Comparison of ENCODE assay signal across 9 mouse cellular contexts in genomic region chr5:139371118-139371517, GRCm38 (mm10). TPM values are rescaled to one million over a fixed set of nuclear protein-coding genes. Genes with fewer than 3 reads are reported as not detected.
DNase-seq lines count a peak whose midpoint lies in the region; ATAC-seq and TF ChIP-seq lines count a peak whose summit lies in the region.
"Had no signal": no experiment of that assay in that cellular context is flagged by ENCODE, and none has a peak within 500 bp of the region (broad histone marks: within the 10 kb centered on the region; RNA-seq: fewer than 3 reads in every experiment).

No protein-coding gene starts in this region.

- peaks cover 11% of the 10 kb centered on the region for H3K4me1 ChIP-seq in lung, embryonic 14.5 days (ENCODE audit: insufficient read depth)
- H3K4me1 ChIP-seq in forebrain, embryonic 12.5 days, result peaks cover 26% of the 10 kb centered on the region
- H3K4me1 ChIP-seq in limb, embryonic 11.5 days (ENCODE audit: control insufficient read depth, insufficient read depth, low read length), result peaks cover 12% of the 10 kb centered on the region
- H3K4me1 ChIP-seq in neural tube, embryonic 14.5 days (ENCODE audit: control insufficient read depth, insufficient read depth, low read length), result peaks cover 13% of the 10 kb centered on the region

- H3K27ac ChIP-seq in lung, embryonic 14.5 days (ENCODE audit: low read depth), result peak overlapping the region; percentile 83; the same call in 1 of the 2 replicates
- H3K27ac ChIP-seq in forebrain, embryonic 12.5 days, result no peak overlapping the region
- no peak overlapping the region for H3K27ac ChIP-seq in limb, embryonic 11.5 days (replicated peaks; ENCODE audit: low read depth, low read length)
- H3K27ac ChIP-seq in neural tube, embryonic 14.5 days (ENCODE audit: low read depth, low read length), result no peak overlapping the region

- peak overlapping the region; percentile 95 for H3K9ac ChIP-seq in lung, embryonic 14.5 days
- no peak overlapping the region; the same call in 1 of the 2 replicates for H3K9ac ChIP-seq in forebrain, embryonic 12.5 days
- peak overlapping the region; percentile 92 for H3K9ac ChIP-seq in limb, embryonic 11.5 days (ENCODE audit: low read length)
- H3K9ac ChIP-seq in neural tube, embryonic 14.5 days (replicated peaks; ENCODE audit: low read depth, low read length), result no peak overlapping the region

- WGBS in lung, embryonic 14.5 days, result 57% methylated on average over 5 of the region's 5 CpGs
- 56% methylated on average over 5 of the region's 5 CpGs for WGBS in forebrain, embryonic 12.5 days
- 76% methylated on average over 5 of the region's 5 CpGs for WGBS in limb, embryonic 11.5 days
- 61% methylated on average over 5 of the region's 5 CpGs for WGBS in neural tube, embryonic 14.5 days

- DNase-seq in lung, embryonic 14.5 days, result no peak
- DNase-seq in lung, postnatal 14 days, result no peak
- no peak for DNase-seq in limb, embryonic 11.5 days (ENCODE audit: low spot score)
- DNase-seq in frontal cortex, postnatal 14 days (ENCODE audit: low spot score in 2 of 2), result no peak
- DNase-seq in layer of hippocampus, postnatal 10 days (ENCODE audit: low spot score in 2 of 2), result no peak
- no peak for DNase-seq in layer of hippocampus, postnatal 25 days (ENCODE audit: extremely low spot score in 1 of 2, low spot score in 1 of 2)

- no peaks in the 10 kb centered on the region for H3K9me3 ChIP-seq in lung, embryonic 14.5 days (ENCODE audit: low read depth, low read length)
- no peaks in the 10 kb centered on the region for H3K9me3 ChIP-seq in forebrain, embryonic 12.5 days
- no peaks in the 10 kb centered on the region for H3K9me3 ChIP-seq in limb, embryonic 11.5 days (ENCODE audit: control insufficient read depth, low read length)
- H3K9me3 ChIP-seq in neural tube, embryonic 14.5 days (ENCODE audit: control insufficient read depth, low read length), result no peaks in the 10 kb centered on the region

- ATAC-seq in lung, embryonic 14.5 days (ENCODE audit: insufficient read depth), result no peak
- ATAC-seq in forebrain, embryonic 12.5 days (ENCODE audit: low FRiP score), result no peak
- ATAC-seq in limb, embryonic 11.5 days (ENCODE audit: insufficient number of reproducible peaks, low FRiP score, low TSS enrichment, low read depth), result no peak
- ATAC-seq in neural tube, embryonic 14.5 days (ENCODE audit: low read depth), result no peak

- peak overlapping the region; percentile 68 for H3K4me3 ChIP-seq in lung, embryonic 14.5 days (ENCODE audit: low read depth, low read length)
- no peak overlapping the region for H3K4me3 ChIP-seq in forebrain, embryonic 12.5 days (replicated peaks)
- H3K4me3 ChIP-seq in limb, embryonic 11.5 days (ENCODE audit: low read depth, low read length), result peak overlapping the region; percentile 52; the same call in 1 of the 2 replicates
- peak overlapping the region; percentile 56; the same call in 1 of the 2 replicates for H3K4me3 ChIP-seq in neural tube, embryonic 14.5 days (ENCODE audit: low read depth, low read length)

- no peaks in the 10 kb centered on the region for H3K27me3 ChIP-seq in lung, embryonic 14.5 days (ENCODE audit: insufficient read depth, low read length)
- 0 out of 2 replicates have a peak, but pooled peaks cover 4% of the 10 kb centered on the region for H3K27me3 ChIP-seq in forebrain, embryonic 12.5 days
- H3K27me3 ChIP-seq in limb, embryonic 11.5 days (ENCODE audit: control insufficient read depth, insufficient read depth, low read length), result no peaks in the 10 kb centered on the region
- no peaks in the 10 kb centered on the region for H3K27me3 ChIP-seq in neural tube, embryonic 14.5 days (ENCODE audit: control insufficient read depth, insufficient read depth, low read length)

- no peak for TF ChIP-seq CTCF in lung, embryonic 14.5 days (IDR thresholded peaks at IDR 0.05; ENCODE audit: low read depth)

- no peaks in the 10 kb centered on the region for H3K36me3 ChIP-seq in lung, embryonic 14.5 days (ENCODE audit: insufficient read depth)
- no peaks in the 10 kb centered on the region for H3K36me3 ChIP-seq in forebrain, embryonic 12.5 days (replicated peaks)
- H3K36me3 ChIP-seq in limb, embryonic 11.5 days (ENCODE audit: control insufficient read depth, insufficient read depth, low read length), result no peaks in the 10 kb centered on the region
- no peaks in the 10 kb centered on the region for H3K36me3 ChIP-seq in neural tube, embryonic 14.5 days (ENCODE audit: control insufficient read depth, insufficient read depth, low read length)

- peak overlapping the region; percentile 95 for H3K4me2 ChIP-seq in lung, embryonic 14.5 days
- H3K4me2 ChIP-seq in forebrain, embryonic 12.5 days, result peak overlapping the region; percentile 82
- H3K4me2 ChIP-seq in limb, embryonic 11.5 days (ENCODE audit: low read depth, severe bottlenecking), result peak overlapping the region; percentile 82
- H3K4me2 ChIP-seq in neural tube, embryonic 14.5 days (ENCODE audit: low read depth, low read length), result peak overlapping the region; percentile 94

RNA-seq across cellular contexts. Expression of gene Gpr146, which starts 6.4 kb away (rescaled TPM):
- 3.5 and 4.3 TPM in 2 replicates for polyA plus RNA-seq in lung, embryonic 14.5 days (2014; fragmentation: Nextera tagmentation; extraction: Ambion mirVana)
- 1.2 and 1.4 TPM in 2 replicates for polyA plus RNA-seq in forebrain, embryonic 12.5 days (2016; fragmentation: Nextera tagmentation; extraction: Ambion mirVana)
- polyA plus RNA-seq in limb, embryonic 11.5 days (2014; fragmentation: Nextera tagmentation; extraction: Ambion mirVana), result 1.9 and 2.3 TPM in 2 replicates
- 1.8 and 2.2 TPM in 2 replicates for polyA plus RNA-seq in neural tube, embryonic 14.5 days (2014; fragmentation: Nextera tagmentation; extraction: Ambion mirVana)
- total RNA-seq in layer of hippocampus, postnatal 10 days (2021), result 1 to 10 TPM; 6.8 to 7.8 TPM
- total RNA-seq in layer of hippocampus, postnatal 25 days (2021), result 10 to 100 TPM; 12.7 to 13.1 TPM

RNA-seq across cellular contexts. Expression of gene Cyp2w1, which starts 18.7 kb away (rescaled TPM):
- polyA plus RNA-seq in lung, embryonic 14.5 days (2014; fragmentation: Nextera tagmentation; extraction: Ambion mirVana), result not detected in 2 replicates
- 0.17 and 0.24 TPM in 2 replicates for polyA plus RNA-seq in forebrain, embryonic 12.5 days (2016; fragmentation: Nextera tagmentation; extraction: Ambion mirVana)
- not detected in 2 replicates for polyA plus RNA-seq in limb, embryonic 11.5 days (2014; fragmentation: Nextera tagmentation; extraction: Ambion mirVana)
- not detected in 2 replicates for polyA plus RNA-seq in neural tube, embryonic 14.5 days (2014; fragmentation: Nextera tagmentation; extraction: Ambion mirVana)
- not detected for total RNA-seq in layer of hippocampus, postnatal 10 days (2021)
- not detected for total RNA-seq in layer of hippocampus, postnatal 25 days (2021)
- total RNA-seq: gastrocnemius, adult 18-20 months had no signal

RNA-seq across cellular contexts. Expression of gene Cox19, which starts 19.9 kb away (rescaled TPM):
- polyA plus RNA-seq in lung, embryonic 14.5 days (2014; fragmentation: Nextera tagmentation; extraction: Ambion mirVana), result 102 and 106 TPM in 2 replicates
- polyA plus RNA-seq in forebrain, embryonic 12.5 days (2016; fragmentation: Nextera tagmentation; extraction: Ambion mirVana), result 105 and 117 TPM in 2 replicates
- polyA plus RNA-seq in limb, embryonic 11.5 days (2014; fragmentation: Nextera tagmentation; extraction: Ambion mirVana), result 117 and 120 TPM in 2 replicates
- polyA plus RNA-seq in neural tube, embryonic 14.5 days (2014; fragmentation: Nextera tagmentation; extraction: Ambion mirVana), result 108 and 113 TPM in 2 replicates
- total RNA-seq in layer of hippocampus, postnatal 10 days (2021), result 10 to 100 TPM; 74.9 to 79.5 TPM
- total RNA-seq in layer of hippocampus, postnatal 25 days (2021), result 10 to 100 TPM; 66.7 to 67.9 TPM

RNA-seq across cellular contexts. Expression of gene C130050O18Rik, which starts 34.0 kb away (rescaled TPM):
- polyA plus RNA-seq in lung, embryonic 14.5 days (2014; fragmentation: Nextera tagmentation; extraction: Ambion mirVana), result 1.1 TPM in 2 replicates
- 0.10 and 0.22 TPM in 2 replicates for polyA plus RNA-seq in forebrain, embryonic 12.5 days (2016; fragmentation: Nextera tagmentation; extraction: Ambion mirVana)
- polyA plus RNA-seq in limb, embryonic 11.5 days (2014; fragmentation: Nextera tagmentation; extraction: Ambion mirVana), result 0.62 and 0.89 TPM in 2 replicates
- 0.17 and 0.23 TPM in 2 replicates for polyA plus RNA-seq in neural tube, embryonic 14.5 days (2014; fragmentation: Nextera tagmentation; extraction: Ambion mirVana)
- total RNA-seq in layer of hippocampus, postnatal 10 days (2021), result under 1 TPM; 0.22 to 0.32 TPM
- total RNA-seq in layer of hippocampus, postnatal 25 days (2021), result under 1 TPM; 0.25 to 0.33 TPM

RNA-seq across cellular contexts. Expression of gene Adap1, which starts 45.7 kb away (rescaled TPM):
- polyA plus RNA-seq in lung, embryonic 14.5 days (2014; fragmentation: Nextera tagmentation; extraction: Ambion mirVana), result 3.6 and 4.0 TPM in 2 replicates
- polyA plus RNA-seq in forebrain, embryonic 12.5 days (2016; fragmentation: Nextera tagmentation; extraction: Ambion mirVana), result 2.3 and 3.3 TPM in 2 replicates
- polyA plus RNA-seq in limb, embryonic 11.5 days (2014; fragmentation: Nextera tagmentation; extraction: Ambion mirVana), result 0.17 and 0.69 TPM in 2 replicates
- 59.9 and 64.6 TPM in 2 replicates for polyA plus RNA-seq in neural tube, embryonic 14.5 days (2014; fragmentation: Nextera tagmentation; extraction: Ambion mirVana)
- total RNA-seq in layer of hippocampus, postnatal 10 days (2021), result 100 to 1,000 TPM; 255 to 270 TPM
- total RNA-seq in layer of hippocampus, postnatal 25 days (2021), result 100 to 1,000 TPM; 207 to 215 TPM

Comparison
In these comparisons a context has a peak if more than half of its experiments do, and no peak if none do; other contexts are left out.
1. H3K9ac ChIP-seq: peak in lung, embryonic 14.5 days (single experiment) and limb, embryonic 11.5 days (single experiment); none in forebrain, embryonic 12.5 days (single experiment) and neural tube, embryonic 14.5 days (single experiment).
2. Peak in every context shown above with its lines, with median percentiles within 50 percentile points of each other: H3K4me2 ChIP-seq.